Mouse (Mus musculus): Measurements from ENCODE around the gene Usp4. TPM values are rescaled to one million over a fixed set of nuclear protein-coding genes. Genes with fewer than 3 reads are reported as not detected.

Usp4 gene
- polyA plus RNA-seq, 2 experiments from 2014 or later: 98.8 to 127 TPM

DNA sequence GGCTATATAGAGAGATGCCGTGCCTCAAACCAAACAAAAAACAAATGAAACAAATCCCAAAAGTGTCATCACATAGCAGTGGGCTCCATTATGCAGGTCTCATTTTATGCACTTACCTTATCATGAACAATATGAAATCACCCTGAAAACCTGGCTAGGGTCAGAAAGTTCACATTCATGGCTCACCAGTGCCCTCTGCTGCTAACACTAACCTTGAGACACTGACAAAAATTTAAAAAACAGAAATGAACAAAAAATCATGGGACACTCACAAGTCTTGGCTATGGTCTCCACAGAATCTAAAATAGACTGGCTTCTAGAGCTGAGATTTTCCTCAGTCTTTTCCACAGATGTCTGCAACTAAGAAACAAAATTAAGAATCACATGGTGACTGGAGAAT lies 64.6 kb downstream of the Usp4 start:
- no peak for ATAC-seq

DNA sequence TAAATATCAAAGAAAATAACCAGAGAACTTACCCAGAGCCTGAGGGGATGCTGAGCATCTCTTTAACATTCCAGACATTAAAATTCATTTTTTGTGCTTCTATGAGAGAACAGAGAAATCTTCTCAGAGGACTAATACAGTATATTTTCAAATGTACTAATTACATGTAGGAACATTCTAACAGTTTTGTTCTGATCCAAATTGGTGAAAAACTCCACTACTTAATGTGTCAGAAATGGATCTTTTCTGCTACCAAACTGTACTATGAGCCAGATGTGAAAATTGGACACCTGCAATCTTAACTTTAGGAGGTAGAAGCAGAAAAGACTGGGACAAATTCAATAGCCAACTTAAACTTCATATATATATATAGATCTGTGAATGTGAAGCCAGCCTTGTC lies 80.7 kb downstream of the Usp4 start, which contains the start of gene Ccdc36:
Gene Ccdc36 (minus strand): TSS at position 101 of the 400 bp plus-strand sequence.
- ATAC-seq: no peak

DNA sequence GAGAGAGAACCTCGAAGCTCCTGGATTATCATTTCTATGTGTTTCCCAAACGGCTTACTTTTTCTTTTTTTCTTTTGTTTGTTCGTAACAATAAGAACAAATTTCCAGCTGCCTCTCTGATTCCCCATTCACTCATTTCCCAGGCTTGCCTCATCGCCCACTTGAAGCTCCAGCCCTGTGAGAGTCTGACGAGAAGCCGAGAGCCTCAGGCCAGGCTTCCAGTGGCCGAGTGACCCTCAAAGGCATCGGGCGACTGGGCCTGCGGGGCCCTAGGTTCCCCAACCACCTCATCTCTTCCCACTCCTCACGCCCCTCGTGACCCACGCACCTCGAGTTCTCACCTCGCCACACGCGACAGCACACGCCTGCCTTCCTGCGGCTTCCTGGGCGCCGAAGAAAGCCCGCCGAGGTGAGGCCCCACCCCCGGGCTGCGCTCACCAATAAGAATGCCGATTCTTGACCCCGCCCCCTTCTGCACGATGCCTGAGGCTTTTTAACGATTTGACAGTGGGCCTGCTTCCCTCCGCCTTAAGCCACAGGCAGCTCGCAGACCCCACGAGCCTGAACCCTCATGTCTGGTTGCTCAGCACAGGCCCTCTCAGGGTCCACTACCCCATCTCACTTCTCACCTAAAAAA lies 83.9 kb downstream of the Usp4 start:
- no peak for ATAC-seq

DNA sequence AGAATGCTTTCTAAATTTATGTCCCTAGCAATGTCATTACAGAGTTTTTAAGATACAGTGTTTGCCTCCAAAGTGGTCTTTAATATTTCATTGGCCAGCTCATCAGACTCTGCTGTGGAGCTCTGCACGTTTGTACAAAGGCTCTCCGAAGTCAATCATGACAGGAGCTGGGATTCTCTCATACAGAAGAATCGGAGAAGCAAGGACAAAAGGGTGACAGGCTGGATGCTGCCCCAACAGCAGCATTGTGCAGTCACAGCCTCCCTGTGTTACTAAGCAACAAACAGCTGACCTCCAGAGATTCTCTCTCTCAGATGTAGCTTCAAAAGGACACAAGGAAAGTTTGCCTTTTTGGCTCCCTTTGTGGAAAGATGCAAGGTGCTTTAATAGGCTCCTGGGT lies 88.5 kb downstream of the Usp4 start, which contains the start of gene BC048562:
Gene BC048562 (plus strand): TSS at position 301 of the 400 bp plus-strand sequence.
- ATAC-seq: no peak

DNA sequence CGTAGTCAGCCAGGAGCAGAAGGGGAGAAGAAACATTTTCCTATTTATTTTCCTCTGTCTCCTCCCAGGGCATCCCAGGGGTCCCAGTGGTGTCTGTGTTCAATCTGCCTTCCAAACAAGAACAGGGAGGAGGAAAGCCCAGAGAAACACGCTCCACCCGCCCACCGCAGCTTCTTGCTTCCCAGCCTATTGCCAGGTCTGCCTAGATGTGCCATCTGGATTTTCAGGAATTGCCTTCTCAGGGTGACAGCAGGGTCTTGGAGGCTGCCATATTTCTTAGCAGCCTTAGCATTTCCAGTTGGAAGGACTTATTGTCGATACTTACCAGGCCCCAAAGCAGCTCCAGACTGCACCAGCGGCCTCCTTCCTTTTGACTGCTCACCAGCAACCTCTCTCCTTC lies 91.5 kb downstream of the Usp4 start:
- no peak for ATAC-seq

DNA sequence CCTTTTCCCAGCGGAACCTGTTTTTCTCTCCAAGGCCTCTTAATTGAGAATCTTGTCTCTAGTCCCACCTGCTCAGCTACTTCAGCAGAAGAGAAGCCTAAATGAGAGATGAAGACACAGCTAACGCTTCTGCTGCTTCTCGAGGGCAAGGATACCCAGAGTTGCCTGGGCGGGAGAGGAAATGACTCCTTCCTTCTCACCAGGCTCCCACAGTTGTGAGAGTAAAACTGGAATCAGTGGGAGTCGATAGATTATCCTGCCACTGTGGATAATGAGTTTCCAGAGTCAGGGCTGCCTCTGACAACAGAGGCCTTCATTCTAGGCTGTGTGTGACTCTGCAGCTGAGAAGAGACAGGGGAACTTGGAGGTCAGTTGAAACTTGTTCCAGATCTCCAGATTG lies 92.8 kb downstream of the Usp4 start:
- no peak for ATAC-seq

DNA sequence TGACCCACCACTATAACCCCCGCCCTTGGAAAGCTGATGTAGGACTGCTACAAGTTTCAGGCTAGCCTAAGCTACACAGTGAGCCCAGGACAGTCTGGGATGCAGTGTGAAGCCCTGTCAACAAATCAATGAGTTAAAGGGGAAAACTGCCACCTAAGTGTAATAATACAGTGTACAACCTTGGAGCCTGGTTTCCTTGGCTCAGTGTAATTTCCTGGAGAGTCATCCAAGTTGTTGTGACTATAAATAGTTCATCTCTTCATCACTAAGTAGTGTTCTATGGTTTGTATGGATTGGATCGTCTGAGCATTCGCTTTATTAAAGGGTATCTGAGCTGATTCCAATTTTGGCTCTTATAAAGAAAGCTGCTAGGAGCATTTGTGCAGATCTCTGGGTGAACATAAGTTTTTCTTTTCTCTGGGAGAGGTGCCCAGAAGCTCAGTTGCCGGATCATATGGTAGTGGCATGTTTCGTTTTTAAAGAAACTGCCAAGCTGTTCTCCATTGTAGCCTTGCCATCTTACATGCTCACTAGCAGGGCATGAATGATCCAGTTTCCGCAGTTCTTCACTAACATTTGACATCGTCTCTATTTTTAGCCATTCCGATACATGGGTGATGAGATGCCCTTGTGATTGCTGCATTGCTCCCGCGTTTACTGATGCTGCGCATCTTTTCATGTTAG lies 93.7 kb downstream of the Usp4 start:
- no peak for ATAC-seq

Other genes with a start within 250 kb of the Usp4 start
- gene Bsn, start 157.5 kb upstream of the Usp4 start, polyA plus RNA-seq (2017; shearing (Covaris generic)): under 1 TPM; 0.33 to 0.73 TPM
- gene Dag1, start 83.9 kb upstream of the Usp4 start, polyA plus RNA-seq (2017; shearing (Covaris generic)): 1 to 10 TPM; 2.1 to 3.3 TPM
- 1 to 10 TPM; 2.8 to 3.0 TPM for gene Nicn1, start 57.4 kb upstream of the Usp4 start, polyA plus RNA-seq (2017; shearing (Covaris generic))
- gene Amt, start 51.0 kb upstream of the Usp4 start, polyA plus RNA-seq (2017; shearing (Covaris generic)): under 1 TPM; 0.29 to 0.58 TPM
- gene Rhoa, start 41.7 kb upstream of the Usp4 start, polyA plus RNA-seq (2017; shearing (Covaris generic)): 100 to 1,000 TPM; 294 to 378 TPM
- gene Tcta, start 41.7 kb upstream of the Usp4 start, polyA plus RNA-seq (2017; shearing (Covaris generic)): 10 to 100 TPM in 1 of 2 experiments, 1 to 10 TPM in 1; 9.7 to 13.5 TPM
- 100 to 1,000 TPM; 573 to 811 TPM for gene Gpx1, start 8.9 kb upstream of the Usp4 start, polyA plus RNA-seq (2017; shearing (Covaris generic))
- gene 1700102P08Rik, start 45.0 kb downstream of the Usp4 start, polyA plus RNA-seq (2017; shearing (Covaris generic)): under 1 TPM; 0.57 to 0.61 TPM
- gene Ccdc36, start 80.6 kb downstream of the Usp4 start, polyA plus RNA-seq (2017; shearing (Covaris generic)): not detected
- gene BC048562, start 88.6 kb downstream of the Usp4 start, polyA plus RNA-seq (2017; shearing (Covaris generic)): not detected
- 10 to 100 TPM; 22.5 to 31.5 TPM for gene Ccdc71, start 112.7 kb downstream of the Usp4 start, polyA plus RNA-seq (2017; shearing (Covaris generic))
- 1 to 10 TPM; 1.6 to 2.1 TPM for gene Klhdc8b, start 113.7 kb downstream of the Usp4 start, polyA plus RNA-seq (2017; shearing (Covaris generic))
- gene Lamb2, start 131.9 kb downstream of the Usp4 start, polyA plus RNA-seq (2017; shearing (Covaris generic)): under 1 TPM; 0.15 to 0.25 TPM
- gene Usp19, start 142.7 kb downstream of the Usp4 start, polyA plus RNA-seq (2017; shearing (Covaris generic)): 10 to 100 TPM; 14.6 to 18.3 TPM
- 100 to 1,000 TPM; 131 to 141 TPM for gene Qars, start 159.9 kb downstream of the Usp4 start, polyA plus RNA-seq (2017; shearing (Covaris generic))
- gene Qrich1, start 169.0 kb downstream of the Usp4 start, polyA plus RNA-seq (2017; shearing (Covaris generic)): 10 to 100 TPM; 71.0 to 77.8 TPM
- 100 to 1,000 TPM; 126 to 172 TPM for gene Impdh2, start 212.4 kb downstream of the Usp4 start, polyA plus RNA-seq (2017; shearing (Covaris generic))
- 10 to 100 TPM; 58.2 to 74.6 TPM for gene Ndufaf3, start 219.6 kb downstream of the Usp4 start, polyA plus RNA-seq (2017; shearing (Covaris generic))
- gene Dalrd3, start 222.0 kb downstream of the Usp4 start, polyA plus RNA-seq (2017; shearing (Covaris generic)): 10 to 100 TPM; 46.1 to 77.0 TPM
- gene Wdr6, start 230.9 kb downstream of the Usp4 start, polyA plus RNA-seq (2017; shearing (Covaris generic)): 10 to 100 TPM; 18.8 to 42.4 TPM
- gene P4htm, start 249.8 kb downstream of the Usp4 start, polyA plus RNA-seq (2017; shearing (Covaris generic)): 1 to 10 TPM; 5.1 to 9.0 TPM